Mouse (Mus musculus) liver, postnatal 0 days (tissue): Measurements from ENCODE around the gene Apoh.

Experiments used
- CTCF ChIP-seq: sonication (generic); IDR thresholded peaks from 2 replicates; pipeline ENCODE4 v1.5.1; 2016; ENCODE audit warnings: antibody characterized with exemption, low read depth
- EP300 ChIP-seq: IDR thresholded peaks from 2 replicates; pipeline ENCODE4 v1.6.1; 2016; ENCODE audit warnings: antibody characterized with exemption, low read depth, mild to moderate bottlenecking

- TF ChIP-seq CTCF: no peak
- no peak for TF ChIP-seq EP300
Measured at GRCm38 (mm10) chr11:108356020-108356419, 12.9 kb downstream of the Apoh start.
